Mouse (Mus musculus): ENCODE results near the gene Hist1h2aa. TPM values are rescaled to one million over a fixed set of nuclear protein-coding genes. Genes with fewer than 3 reads are reported as not detected.

The Hist1h2aa gene
- not detected in 2 replicates for polyA plus RNA-seq (2015; fragmentation: Nextera tagmentation; extraction: Ambion mirVana)

DNA sequence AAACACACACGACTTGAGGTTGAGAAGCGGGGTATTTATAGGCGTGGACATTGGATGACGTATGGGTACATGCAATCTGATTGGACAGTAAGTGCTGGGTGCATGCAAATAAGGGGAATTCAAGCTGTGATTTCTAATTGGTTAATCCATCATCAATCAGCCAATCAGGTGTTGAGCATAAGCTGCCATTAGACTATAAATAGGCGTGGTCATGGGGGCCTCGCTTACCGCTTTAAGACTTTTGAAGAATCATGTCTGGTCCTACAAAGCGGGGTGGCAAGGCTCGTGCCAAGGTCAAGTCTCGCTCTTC, at the start of gene Hist1h2aa:
Gene Hist1h2aa, plus strand, starts transcription at position 252 of the 310 bp plus-strand sequence.
- 91% methylated on average over 10 of the region's 10 CpGs for WGBS
- no peak within 1 kb of the TSS for H3K4me3 ChIP-seq (ENCODE audit: low read length)
- ATAC-seq (replicated peaks; ENCODE audit: extremely low read depth, insufficient read depth, low FRiP score) = no peak
- H3K4me1 ChIP-seq (ENCODE audit: control insufficient read depth, insufficient read depth, low read length) = no peaks in the 10 kb centered on the region
- H3K9ac ChIP-seq (ENCODE audit: low read length) = no peak within 1 kb of the TSS
- H3K36me3 ChIP-seq (ENCODE audit: control insufficient read depth, insufficient read depth) = no peaks in the 10 kb centered on the region
- no peaks in the 10 kb centered on the region for H3K9me3 ChIP-seq (replicated peaks; ENCODE audit: control insufficient read depth, low read length)
- H3K27me3 ChIP-seq (ENCODE audit: control insufficient read depth, insufficient read depth, low read length) = no peaks in the 10 kb centered on the region
- H3K4me2 ChIP-seq (ENCODE audit: low read depth, low read length) = no peak within 1 kb of the TSS
- H3K27ac ChIP-seq (ENCODE audit: low read length) = no peak within 1 kb of the TSS

- Histone ChIP-seq H3K4me3 (ENCODE audit: low read length) (no peak overlapping the region), H3K36me3 (ENCODE audit: control insufficient read depth, insufficient read depth) (no peaks in the 10 kb centered on the region), H3K4me2 (ENCODE audit: low read depth, low read length) (no peak overlapping the region), H3K4me1 (ENCODE audit: control insufficient read depth, insufficient read depth, low read length) (no peaks in the 10 kb centered on the region), H3K27ac (ENCODE audit: low read length) (no peak overlapping the region), H3K9me3 (replicated peaks; ENCODE audit: control insufficient read depth, low read length) (no peaks in the 10 kb centered on the region), H3K9ac (ENCODE audit: low read length) (no peak overlapping the region), H3K27me3 (ENCODE audit: control insufficient read depth, insufficient read depth, low read length) (no peaks in the 10 kb centered on the region)
- no peak for ATAC-seq (replicated peaks; ENCODE audit: extremely low read depth, insufficient read depth, low FRiP score)
- 22% methylated on average over 2 of the region's 2 CpGs for WGBS
Measured at GRCm38 (mm10) chr13:23885540-23885939, 48.7 kb upstream of the Hist1h2aa start.

DNA sequence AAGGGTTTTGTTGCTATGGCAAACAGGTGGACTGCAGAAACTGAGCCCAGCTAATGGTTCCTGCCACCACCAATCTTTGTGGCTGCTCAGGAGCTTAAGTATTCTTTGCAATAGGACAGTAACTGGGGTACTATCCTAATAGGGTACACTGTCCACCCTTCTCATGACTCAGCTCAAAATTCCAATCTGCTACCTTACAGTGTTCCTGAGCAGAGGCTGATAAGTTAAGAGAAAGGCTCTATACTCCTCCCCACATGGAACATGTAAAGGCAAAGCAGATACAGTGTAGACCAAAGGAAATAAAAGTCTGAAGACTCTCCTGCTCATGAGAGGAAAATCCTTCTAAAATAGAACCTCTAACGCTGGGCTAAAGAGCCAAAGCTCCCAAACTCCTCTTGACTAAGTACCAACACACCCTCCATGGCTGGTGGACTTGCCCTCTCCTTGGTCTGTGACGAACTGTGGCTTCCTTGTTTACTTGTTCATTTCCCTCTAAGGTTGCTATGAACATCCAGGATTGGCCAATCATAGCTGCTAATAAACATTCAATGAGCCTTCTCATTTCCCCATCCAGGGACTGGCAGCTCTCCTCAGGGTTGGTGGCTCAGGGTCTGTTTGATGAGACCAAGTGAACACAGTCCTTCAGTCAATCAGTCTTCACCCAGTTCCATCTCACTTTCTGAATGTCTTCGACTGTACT, 47.1 kb upstream of the Hist1h2aa start:
- H3K4me1 ChIP-seq (ENCODE audit: control insufficient read depth, insufficient read depth, low read length) = no peaks in the 10 kb centered on the region
- ATAC-seq (replicated peaks; ENCODE audit: extremely low read depth, insufficient read depth, low FRiP score) = no peak
- H3K9ac ChIP-seq (ENCODE audit: low read length) = no peak overlapping the region
- no peak overlapping the region for H3K27ac ChIP-seq (ENCODE audit: low read length)
- no peaks in the 10 kb centered on the region for H3K36me3 ChIP-seq (ENCODE audit: control insufficient read depth, insufficient read depth)
- H3K4me2 ChIP-seq (ENCODE audit: low read depth, low read length) = no peak overlapping the region
- H3K27me3 ChIP-seq (ENCODE audit: control insufficient read depth, insufficient read depth, low read length) = no peaks in the 10 kb centered on the region
- H3K4me3 ChIP-seq (ENCODE audit: low read length) = no peak overlapping the region
- 67% methylated on average over 3 of the region's 3 CpGs for WGBS
- no peaks in the 10 kb centered on the region for H3K9me3 ChIP-seq (replicated peaks; ENCODE audit: control insufficient read depth, low read length)

GRCm38 (mm10) chr13:23889011-23889605, 45.2 kb upstream of the Hist1h2aa start:
- WGBS = 54% methylated on average over 6 of the region's 6 CpGs

DNA sequence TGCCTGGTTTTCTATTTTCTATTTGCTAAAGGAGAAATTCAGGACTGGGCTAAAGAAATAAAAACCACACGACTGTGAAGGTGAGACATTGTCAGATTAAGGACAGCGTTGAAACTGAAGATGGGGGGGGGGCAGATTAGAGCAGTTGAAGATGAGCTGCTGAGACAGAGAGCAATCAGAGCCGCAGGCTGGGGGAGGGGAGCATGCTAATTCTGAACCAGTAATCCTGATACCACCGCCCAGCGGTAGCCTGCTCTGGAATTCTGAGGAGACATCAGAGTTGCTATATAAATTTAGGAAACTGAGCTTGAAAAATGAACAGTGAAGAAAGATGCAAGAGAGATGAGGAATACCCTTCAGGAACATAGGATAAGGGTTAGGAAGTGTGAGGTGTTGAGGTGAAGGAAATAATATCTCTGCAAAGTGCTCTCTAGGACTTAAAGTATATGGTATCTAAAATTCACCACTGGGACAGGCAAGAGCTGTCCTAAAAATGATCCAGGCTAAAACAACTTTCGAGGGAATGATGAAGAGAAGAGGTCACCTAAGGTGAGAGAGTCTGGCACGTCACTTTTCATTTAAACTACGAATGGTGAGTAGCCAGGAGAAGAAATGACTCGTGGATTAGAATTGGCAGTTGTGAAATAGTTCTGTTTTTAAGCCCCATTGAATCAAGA, 41.5 kb upstream of the Hist1h2aa start:
- H3K4me1 ChIP-seq (ENCODE audit: control insufficient read depth, insufficient read depth, low read length) = no peaks in the 10 kb centered on the region
- WGBS = 31% methylated on average over 9 of the region's 9 CpGs
- no peak overlapping the region for H3K4me2 ChIP-seq (ENCODE audit: low read depth, low read length)
- H3K36me3 ChIP-seq (ENCODE audit: control insufficient read depth, insufficient read depth) = no peaks in the 10 kb centered on the region
- no peak for ATAC-seq (replicated peaks; ENCODE audit: extremely low read depth, insufficient read depth, low FRiP score)
- H3K9ac ChIP-seq (ENCODE audit: low read length) = no peak overlapping the region
- no peaks in the 10 kb centered on the region for H3K27me3 ChIP-seq (ENCODE audit: control insufficient read depth, insufficient read depth, low read length)
- no peak overlapping the region for H3K27ac ChIP-seq (ENCODE audit: low read length)
- no peak overlapping the region for H3K4me3 ChIP-seq (ENCODE audit: low read length)
- no peaks in the 10 kb centered on the region for H3K9me3 ChIP-seq (replicated peaks; ENCODE audit: control insufficient read depth, low read length)

More at GRCm38 (mm10) chr13:23889011-23889605, 45.2 kb upstream of the Hist1h2aa start:
- no peaks in the 10 kb centered on the region for H3K27me3 ChIP-seq (ENCODE audit: control insufficient read depth, insufficient read depth, low read length)
- H3K36me3 ChIP-seq (ENCODE audit: control insufficient read depth, insufficient read depth) = no peaks in the 10 kb centered on the region
- H3K9me3 ChIP-seq (replicated peaks; ENCODE audit: control insufficient read depth, low read length) = no peaks in the 10 kb centered on the region
- no peaks in the 10 kb centered on the region for H3K4me1 ChIP-seq (ENCODE audit: control insufficient read depth, insufficient read depth, low read length)
- H3K4me2 ChIP-seq (ENCODE audit: low read depth, low read length) = no peak overlapping the region
- H3K27ac ChIP-seq (ENCODE audit: low read length) = no peak overlapping the region
- ATAC-seq (replicated peaks; ENCODE audit: extremely low read depth, insufficient read depth, low FRiP score) = no peak
- no peak overlapping the region for H3K4me3 ChIP-seq (ENCODE audit: low read length)
- no peak overlapping the region for H3K9ac ChIP-seq (ENCODE audit: low read length)

GRCm38 (mm10) chr13:23893269-23893593, 41.0 kb upstream of the Hist1h2aa start:
- no peak overlapping the region for H3K4me3 ChIP-seq (ENCODE audit: low read length)
- ATAC-seq (replicated peaks; ENCODE audit: extremely low read depth, insufficient read depth, low FRiP score) = no peak
- WGBS = 60% methylated on average over 4 of the region's 4 CpGs

DNA sequence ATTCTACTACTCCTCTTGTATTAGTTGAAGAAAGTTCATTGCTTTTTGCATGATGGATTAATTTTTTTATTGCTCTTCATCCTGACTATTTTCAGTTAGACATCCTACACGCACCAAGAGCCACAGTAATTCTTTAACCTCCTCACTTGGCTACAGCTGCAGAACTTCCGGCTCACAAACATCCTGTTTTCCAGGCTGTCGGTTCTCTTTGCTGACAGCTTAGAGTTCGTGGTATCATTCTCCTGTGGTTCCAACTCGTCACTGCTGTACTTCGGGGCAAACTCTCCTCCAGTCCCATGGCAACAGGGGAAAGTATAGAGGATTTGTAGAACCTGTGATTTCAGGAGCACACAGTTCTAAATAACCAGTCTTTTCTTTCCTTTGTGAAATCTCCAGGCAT, 36.0 kb upstream of the Hist1h2aa start:
- no peak for ATAC-seq (replicated peaks; ENCODE audit: extremely low read depth, insufficient read depth, low FRiP score)
- H3K4me1 ChIP-seq (ENCODE audit: control insufficient read depth, insufficient read depth, low read length) = no peaks in the 10 kb centered on the region
- H3K4me2 ChIP-seq (ENCODE audit: low read depth, low read length) = no peak overlapping the region
- 30% methylated on average over 6 of the region's 6 CpGs for WGBS
- no peaks in the 10 kb centered on the region for H3K9me3 ChIP-seq (replicated peaks; ENCODE audit: control insufficient read depth, low read length)
- H3K27ac ChIP-seq (ENCODE audit: low read length) = no peak overlapping the region
- no peaks in the 10 kb centered on the region for H3K27me3 ChIP-seq (ENCODE audit: control insufficient read depth, insufficient read depth, low read length)
- no peak overlapping the region for H3K9ac ChIP-seq (ENCODE audit: low read length)
- no peak overlapping the region for H3K4me3 ChIP-seq (ENCODE audit: low read length)
- no peaks in the 10 kb centered on the region for H3K36me3 ChIP-seq (ENCODE audit: control insufficient read depth, insufficient read depth)

More at GRCm38 (mm10) chr13:23893269-23893593, 41.0 kb upstream of the Hist1h2aa start:
- Histone ChIP-seq H3K36me3 (ENCODE audit: control insufficient read depth, insufficient read depth) (no peaks in the 10 kb centered on the region), H3K9me3 (replicated peaks; ENCODE audit: control insufficient read depth, low read length) (no peaks in the 10 kb centered on the region), H3K27ac (ENCODE audit: low read length) (no peak overlapping the region), H3K27me3 (ENCODE audit: control insufficient read depth, insufficient read depth, low read length) (no peaks in the 10 kb centered on the region), H3K4me1 (ENCODE audit: control insufficient read depth, insufficient read depth, low read length) (no peaks in the 10 kb centered on the region), H3K4me2 (ENCODE audit: low read depth, low read length) (no peak overlapping the region), H3K9ac (ENCODE audit: low read length) (no peak overlapping the region)

DNA sequence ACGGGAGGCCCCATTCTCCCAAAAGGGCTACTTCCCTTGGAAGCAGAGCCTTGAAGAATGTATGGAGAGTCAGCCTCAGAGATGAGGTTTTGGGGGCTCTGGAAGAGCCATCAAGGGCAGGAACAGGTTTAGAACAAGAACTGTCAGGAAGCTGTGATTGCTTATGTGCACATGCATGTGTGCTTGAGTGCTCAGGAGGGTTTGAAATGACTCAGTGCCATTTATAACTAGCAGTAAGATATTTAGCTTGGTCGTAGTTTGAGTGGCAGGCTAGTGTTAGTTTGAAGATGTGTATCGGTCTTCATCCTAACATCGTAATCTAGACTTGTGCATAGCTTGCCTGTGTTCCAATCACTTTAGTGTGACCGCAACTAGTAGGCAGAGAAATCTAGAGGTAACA, 27.4 kb upstream of the Hist1h2aa start:
- 85% methylated on average over 5 of the region's 5 CpGs for WGBS
- H3K4me2 ChIP-seq (ENCODE audit: low read depth, low read length) = no peak overlapping the region
- no peak overlapping the region for H3K9ac ChIP-seq (ENCODE audit: low read length)
- no peaks in the 10 kb centered on the region for H3K27me3 ChIP-seq (ENCODE audit: control insufficient read depth, insufficient read depth, low read length)
- no peak overlapping the region for H3K4me3 ChIP-seq (ENCODE audit: low read length)
- H3K36me3 ChIP-seq (ENCODE audit: control insufficient read depth, insufficient read depth) = no peaks in the 10 kb centered on the region
- ATAC-seq (replicated peaks; ENCODE audit: extremely low read depth, insufficient read depth, low FRiP score) = no peak
- H3K4me1 ChIP-seq (ENCODE audit: control insufficient read depth, insufficient read depth, low read length) = no peaks in the 10 kb centered on the region
- no peak overlapping the region for H3K27ac ChIP-seq (ENCODE audit: low read length)
- H3K9me3 ChIP-seq (replicated peaks; ENCODE audit: control insufficient read depth, low read length) = no peaks in the 10 kb centered on the region

DNA sequence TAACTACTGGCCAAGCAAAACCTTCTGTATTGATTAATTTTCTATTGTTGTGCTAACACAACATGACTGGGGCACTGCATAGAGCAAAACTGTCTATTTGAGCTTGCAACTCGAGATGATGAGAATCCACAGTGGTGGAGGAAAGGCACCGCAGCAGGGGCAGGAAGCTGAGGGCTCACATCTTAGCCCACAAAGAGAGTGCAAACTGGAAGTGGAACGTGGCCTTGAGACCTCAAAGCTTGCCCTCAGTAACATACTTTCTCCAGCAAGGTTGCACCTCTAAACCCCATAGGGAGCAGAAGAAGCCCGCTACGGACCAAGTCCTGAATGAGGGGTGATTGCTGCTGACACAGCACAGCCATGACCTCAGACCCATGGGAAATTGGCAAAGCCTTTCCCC, 24.1 kb upstream of the Hist1h2aa start:
- no peak overlapping the region for H3K4me3 ChIP-seq (ENCODE audit: low read length)
- no peak for ATAC-seq (replicated peaks; ENCODE audit: extremely low read depth, insufficient read depth, low FRiP score)
- H3K36me3 ChIP-seq (ENCODE audit: control insufficient read depth, insufficient read depth) = no peaks in the 10 kb centered on the region
- H3K9me3 ChIP-seq (replicated peaks; ENCODE audit: control insufficient read depth, low read length) = no peaks in the 10 kb centered on the region
- H3K4me2 ChIP-seq (ENCODE audit: low read depth, low read length) = no peak overlapping the region
- no peaks in the 10 kb centered on the region for H3K27me3 ChIP-seq (ENCODE audit: control insufficient read depth, insufficient read depth, low read length)
- H3K9ac ChIP-seq (ENCODE audit: low read length) = no peak overlapping the region
- 76% methylated on average over 5 of the region's 5 CpGs for WGBS
- H3K4me1 ChIP-seq (ENCODE audit: control insufficient read depth, insufficient read depth, low read length) = peaks cover 14% of the 10 kb centered on the region
- no peak overlapping the region for H3K27ac ChIP-seq (ENCODE audit: low read length)

Measured in heart, embryonic 16.5 days (tissue).